In genomic region chr13:52061881-52062280, GRCm38 (mm10) we compare ENCODE assay signal across 11 mouse cellular contexts.
DNase-seq lines count a peak whose midpoint lies in the region; ATAC-seq and TF ChIP-seq lines count a peak whose summit lies in the region.
"Had no signal": no experiment of that assay in that cellular context is flagged by ENCODE, and none has a peak within 500 bp of the region (broad histone marks: within the 10 kb centered on the region; RNA-seq: fewer than 3 reads in every experiment).

No protein-coding gene starts in this region.

- 90% methylated on average over 4 of the region's 4 CpGs for WGBS in forebrain, embryonic 10.5 days
- WGBS in midbrain, embryonic 16.5 days = 87% methylated on average over 4 of the region's 4 CpGs

- H3K4me3 ChIP-seq in ES-E14 (ENCODE audit: insufficient read depth in 1 of 2, low read depth in 1 of 2, low read length in 2 of 2, poor library complexity in 1 of 2, severe bottlenecking in 1 of 2) = no peak overlapping the region
- no peak overlapping the region for H3K4me3 ChIP-seq in forebrain, embryonic 10.5 days
- H3K4me3 ChIP-seq in midbrain, embryonic 16.5 days (ENCODE audit: low read depth, low read length) = no peak overlapping the region
- H3K4me3 ChIP-seq: kidney, embryonic 15.5 days; midbrain, embryonic 12.5 days; stomach, embryonic 15.5 days had no signal

- no peaks in the 10 kb centered on the region for H3K9me3 ChIP-seq in ES-E14 (ENCODE audit: control insufficient read depth, insufficient read depth, low read depth, low read length)
- no peaks in the 10 kb centered on the region for H3K9me3 ChIP-seq in forebrain, embryonic 10.5 days
- no peaks in the 10 kb centered on the region for H3K9me3 ChIP-seq in midbrain, embryonic 16.5 days (replicated peaks; ENCODE audit: control insufficient read depth, low read length, poor library complexity, severe bottlenecking)
- H3K9me3 ChIP-seq: kidney, embryonic 15.5 days; midbrain, embryonic 12.5 days; stomach, embryonic 15.5 days had no signal

- no peak overlapping the region for H3K4me2 ChIP-seq in midbrain, embryonic 16.5 days (ENCODE audit: low read length)
- H3K4me2 ChIP-seq: kidney, embryonic 15.5 days; midbrain, embryonic 12.5 days; stomach, embryonic 15.5 days had no signal

- H3K9ac ChIP-seq in ES-E14 (ENCODE audit: insufficient read depth, low read depth, low read length, poor library complexity, severe bottlenecking) = no peak overlapping the region
- no peak overlapping the region for H3K9ac ChIP-seq in midbrain, embryonic 16.5 days (ENCODE audit: low read depth, low read length)
- H3K9ac ChIP-seq: kidney, embryonic 15.5 days; midbrain, embryonic 12.5 days; stomach, embryonic 15.5 days had no signal

- DNase-seq in 416B (ENCODE audit: low read depth) = peak; percentile 70
- DNase-seq in ES-E14 (ENCODE audit: low read depth, low spot score) = no peak
- DNase-seq in forebrain, embryonic 10.5 days (ENCODE audit: extremely low spot score, low spot score) = no peak
- DNase-seq in kidney, adult 18-20 months = no peak
- no peak for DNase-seq in thymus, adult 18-20 months

- no peak overlapping the region for H3K27ac ChIP-seq in ES-E14 (ENCODE audit: insufficient read depth, low read depth, low read length, poor library complexity, severe bottlenecking)
- H3K27ac ChIP-seq in forebrain, embryonic 10.5 days = no peak overlapping the region
- H3K27ac ChIP-seq in midbrain, embryonic 16.5 days (ENCODE audit: low read length) = no peak overlapping the region
- H3K27ac ChIP-seq: midbrain, embryonic 12.5 days; stomach, embryonic 15.5 days had no signal

- H3K36me3 ChIP-seq in ES-E14 (ENCODE audit: control insufficient read depth, insufficient read depth, low read length, poor library complexity, severe bottlenecking) = no peaks in the 10 kb centered on the region
- no peaks in the 10 kb centered on the region for H3K36me3 ChIP-seq in forebrain, embryonic 10.5 days (replicated peaks)
- no peaks in the 10 kb centered on the region for H3K36me3 ChIP-seq in midbrain, embryonic 16.5 days (ENCODE audit: control insufficient read depth, insufficient read depth, low read length)
- H3K36me3 ChIP-seq: kidney, embryonic 15.5 days; midbrain, embryonic 12.5 days; stomach, embryonic 15.5 days had no signal

- peak; percentile 70 for ATAC-seq in inflammation-experienced regulatory T-cells, adult 6 months
- ATAC-seq in megakaryocyte progenitor cell, adult 5-6 weeks (replicated peaks; ENCODE audit: poor library complexity) = peak; percentile 87
- no peak for ATAC-seq in midbrain, embryonic 16.5 days

- peaks cover 4 to 14% of the 10 kb centered on the region in 2 experiments for H3K4me1 ChIP-seq in ES-E14 (ENCODE audit: control insufficient read depth in 2 of 2, insufficient read depth in 2 of 2, low read length in 2 of 2, poor library complexity in 1 of 2)
- H3K4me1 ChIP-seq in forebrain, embryonic 10.5 days = peaks cover 24% of the 10 kb centered on the region
- no peaks in the 10 kb centered on the region for H3K4me1 ChIP-seq in midbrain, embryonic 16.5 days (ENCODE audit: control insufficient read depth, insufficient read depth, low read length)
- H3K4me1 ChIP-seq: midbrain, embryonic 12.5 days had no signal

- in situ Hi-C loops in ES-E14 (cut with MboI; ENCODE audit: low sequenced_read_pairs in 2 of 2, unreplicated experiment in 2 of 2) = no loop called here

- no peaks in the 10 kb centered on the region for H3K27me3 ChIP-seq in forebrain, embryonic 10.5 days (ENCODE audit: poor library complexity, severe bottlenecking)
- no peaks in the 10 kb centered on the region for H3K27me3 ChIP-seq in midbrain, embryonic 16.5 days (ENCODE audit: control insufficient read depth, insufficient read depth, low read depth, low read length)
- H3K27me3 ChIP-seq: kidney, embryonic 15.5 days; midbrain, embryonic 12.5 days; stomach, embryonic 15.5 days had no signal

TF ChIP-seq in ES-E14, 5 proteins besides CTCF, POLR2A, EP300 and RAD21:
- no peak for TF ChIP-seq CHD2 (IDR thresholded peaks at IDR 0.05; ENCODE audit: low read depth, low read length)
- peak; percentile 68 for TF ChIP-seq MAFK (IDR thresholded peaks at IDR 0.05; ENCODE audit: insufficient read depth, low read depth, low read length)
- TF ChIP-seq ZC3H11A (IDR thresholded peaks at IDR 0.05; ENCODE audit: borderline replicate concordance, low read depth, low read length) = no peak
- TF ChIP-seq ZNF384 (IDR thresholded peaks at IDR 0.05; ENCODE audit: low read depth, low read length) = no peak
- TF ChIP-seq HCFC1 (IDR thresholded peaks at IDR 0.05; ENCODE audit: borderline replicate concordance, insufficient read depth, low read length) = no peak
